Mouse (Mus musculus) hindbrain, embryonic 16.5 days (tissue): ENCODE data around the gene Fis1. TPM values are rescaled to one million over a fixed set of nuclear protein-coding genes. Genes with fewer than 3 reads are reported as not detected.

ENCODE experiments used
- ATAC-seq: fragments of 200-750 bp; cut with Nextera tagmentation; 2 replicates; pipeline ENCODE4 v1.8.0; 2017; ENCODE audit warnings: moderate TSS enrichment, moderate library complexity
- H3K27ac ChIP-seq: fragments of 300-500 bp; sonication (generic); 2 replicates; pipeline ENCODE4 v1.5.1; 2014; ENCODE audit warnings: low read depth, mild to moderate bottlenecking, control low read depth, low read length, moderate library complexity
- H3K27me3 ChIP-seq: fragments of 300-500 bp; sonication (generic); replicated peaks from 2 replicates; pipeline ENCODE4 v1.6.1; 2014; ENCODE audit warnings: low read length; ENCODE audit not compliant: control insufficient read depth, insufficient read depth
- H3K36me3 ChIP-seq: fragments of 300-500 bp; sonication (generic); 2 replicates; pipeline ENCODE4 v1.6.1; 2014; ENCODE audit warnings: mild to moderate bottlenecking, low read length, moderate library complexity, mixed read lengths; ENCODE audit not compliant: control insufficient read depth, insufficient read depth
- H3K4me1 ChIP-seq: fragments of 300-500 bp; sonication (generic); 2 replicates; pipeline ENCODE4 v1.6.1; 2014; ENCODE audit warnings: low read depth, low read length; ENCODE audit not compliant: control insufficient read depth, insufficient read depth
- H3K4me2 ChIP-seq: fragments of 300-500 bp; sonication (generic); 2 replicates; pipeline ENCODE4 v1.6.1; 2014; ENCODE audit warnings: mild to moderate bottlenecking, low read length, control low read depth, moderate library complexity
- H3K4me3 ChIP-seq: fragments of 300-500 bp; sonication (generic); 2 replicates; pipeline ENCODE4 v1.5.1; 2014; ENCODE audit warnings: mild to moderate bottlenecking, low read length, control low read depth, moderate library complexity
- H3K9ac ChIP-seq: fragments of 300-500 bp; sonication (generic); 2 replicates; pipeline ENCODE4 v1.6.1; 2014; ENCODE audit warnings: low read depth, mild to moderate bottlenecking, control low read depth, low read length, moderate library complexity
- H3K9me3 ChIP-seq: fragments of 300-500 bp; sonication (generic); 2 replicates; pipeline ENCODE4 v1.6.1; 2014; ENCODE audit warnings: mild to moderate bottlenecking, low read length, moderate library complexity; ENCODE audit not compliant: control insufficient read depth
- WGBS: fragments of 180-500 bp; shearing (Covaris S2); extraction: QIAGEN DNeasy Blood & Tissue Kit; methylation state at CpG from one replicate; pipeline ENCODE4 v1.1.7; 2014; 5-methylcytosine and 5-hydroxymethylcytosine counted together
- microRNA counts: library from miRNA; unstranded; fragments of <30 nt; microRNA quantifications from one replicate; lab custom pipeline; 2016
- microRNA-seq: library from miRNA; unstranded; fragments of <30 nt; microRNA quantifications from one replicate; pipeline ENCODE4, GENCODE M21; 2017
- polyA plus RNA-seq: library from polyadenylated mRNA; unstranded; fragments of >200 nt; fragmentation: Nextera tagmentation; extraction: Ambion mirVana; gene quantifications from 2 replicates; pipeline ENCODE4 v1.2.1, GENCODE M21; 2015

Fis1 gene
- polyA plus RNA-seq, 1 experiment from 2014 or later = 382 TPM

DNA sequence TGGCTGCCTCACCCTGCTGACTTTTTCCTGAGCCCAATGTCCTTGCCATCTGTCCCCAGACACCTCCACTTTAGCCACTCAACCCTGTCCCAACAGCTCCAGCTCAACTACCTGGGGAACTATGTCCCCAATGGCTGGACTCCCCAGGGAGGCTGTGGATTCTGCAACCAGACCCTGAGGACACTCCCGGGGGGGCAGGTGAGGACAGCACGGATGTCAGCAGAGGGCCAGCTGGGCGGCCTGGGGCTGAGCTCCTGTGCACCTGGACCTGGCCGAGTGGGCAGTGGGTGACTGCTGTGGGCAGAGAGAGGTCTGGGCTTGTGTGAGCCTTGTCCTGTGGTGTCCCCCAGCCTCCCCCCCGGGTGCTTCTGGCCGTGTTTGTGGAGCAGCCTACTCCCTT, 36.7 kb downstream of the Fis1 start:
- Histone ChIP-seq H3K9me3 (no peaks in the 10 kb centered on the region), H3K27me3 (no peaks in the 10 kb centered on the region), H3K4me1 (peaks cover 15% of the 10 kb centered on the region), H3K9ac (no peak overlapping the region), H3K4me3 (no peak overlapping the region), H3K36me3 (peaks cover 50% of the 10 kb centered on the region), H3K4me2 (no peak overlapping the region), H3K27ac (no peak overlapping the region)
- no peak for ATAC-seq
- 97% methylated on average over 6 of the region's 6 CpGs for WGBS

DNA sequence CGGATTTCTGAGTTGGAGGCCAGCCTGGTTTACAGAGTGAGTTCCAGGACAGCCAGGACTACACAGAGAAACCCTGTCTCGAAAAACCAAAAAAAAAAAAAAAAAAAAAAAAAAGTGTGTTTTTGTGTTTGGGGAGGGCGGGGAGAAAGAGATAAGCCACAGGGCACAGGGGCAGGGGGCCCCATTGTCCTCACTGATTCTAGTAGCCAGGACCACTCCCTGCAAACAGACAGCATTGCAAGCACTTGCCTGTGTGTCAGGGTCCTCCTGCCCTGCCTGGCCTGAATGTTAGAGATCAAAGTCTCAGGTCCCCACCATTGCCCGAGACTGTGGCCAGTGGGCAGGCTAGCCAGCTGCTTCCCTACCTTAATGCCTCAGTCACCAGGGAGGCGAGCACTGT, 46.4 kb downstream of the Fis1 start:
- Histone ChIP-seq H3K4me1 (no peaks in the 10 kb centered on the region), H3K36me3 (peaks cover 15% of the 10 kb centered on the region), H3K4me2 (no peak overlapping the region), H3K4me3 (no peak overlapping the region), H3K27me3 (no peaks in the 10 kb centered on the region), H3K27ac (no peak overlapping the region), H3K9ac (no peak overlapping the region), H3K9me3 (no peaks in the 10 kb centered on the region)
- WGBS = 92% methylated on average over 4 of the region's 5 CpGs
- ATAC-seq = no peak

DNA sequence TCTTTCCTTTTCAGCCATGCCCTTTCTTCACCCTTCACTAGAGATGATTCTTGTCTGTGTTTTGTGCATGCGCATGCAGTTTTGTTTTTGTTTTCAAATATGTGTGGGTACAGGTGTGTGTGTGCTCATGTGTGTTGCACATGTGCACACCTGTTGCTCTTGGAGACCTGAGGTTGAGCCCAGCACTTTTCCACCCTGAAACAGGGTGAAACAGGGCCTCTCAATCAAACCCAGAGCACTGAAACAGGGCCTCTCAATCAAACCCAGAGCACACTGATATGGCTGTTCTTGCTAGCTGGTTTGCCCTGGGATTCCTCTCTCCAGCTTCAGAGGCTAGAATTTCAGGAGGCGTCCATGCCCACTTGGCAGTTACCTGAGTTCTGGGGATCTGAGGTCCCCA, 47.5 kb downstream of the Fis1 start:
- 91% methylated on average over 2 of the region's 2 CpGs for WGBS
- no peaks in the 10 kb centered on the region for H3K9me3 ChIP-seq
- H3K36me3 ChIP-seq = peaks cover 6% of the 10 kb centered on the region; the same call in 1 of the 2 replicates
- no peak overlapping the region for H3K9ac ChIP-seq
- no peak overlapping the region for H3K4me2 ChIP-seq
- no peaks in the 10 kb centered on the region for H3K4me1 ChIP-seq
- no peak overlapping the region for H3K4me3 ChIP-seq
- H3K27ac ChIP-seq = no peak overlapping the region
- ATAC-seq = no peak
- no peaks in the 10 kb centered on the region for H3K27me3 ChIP-seq

DNA sequence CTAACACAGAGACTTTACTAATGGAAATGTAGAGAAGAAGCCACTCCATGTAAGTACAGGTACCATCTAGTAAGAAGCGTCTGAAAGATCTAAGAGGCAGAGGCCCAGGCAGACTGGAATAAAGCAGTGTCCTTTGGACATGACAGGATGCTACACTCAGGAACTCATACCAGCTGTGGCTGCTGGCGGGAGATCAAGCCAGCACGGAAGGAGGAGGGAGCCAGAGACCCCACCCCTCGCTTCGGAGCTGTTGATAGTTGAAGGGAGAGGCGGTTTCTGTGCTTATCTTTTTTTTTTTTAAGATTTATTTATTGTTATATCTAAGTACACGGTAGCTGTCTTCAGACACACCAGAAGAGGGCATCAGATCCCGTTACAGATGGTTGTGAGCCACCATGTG, 54.2 kb downstream of the Fis1 start:
- no peak for ATAC-seq
- H3K36me3 ChIP-seq = no peaks in the 10 kb centered on the region
- H3K4me2 ChIP-seq = no peak overlapping the region
- H3K9me3 ChIP-seq = no peaks in the 10 kb centered on the region
- no peak overlapping the region for H3K27ac ChIP-seq
- H3K4me1 ChIP-seq = no peaks in the 10 kb centered on the region
- no peak overlapping the region for H3K4me3 ChIP-seq
- H3K9ac ChIP-seq = no peak overlapping the region
- 64% methylated on average over 8 of the region's 8 CpGs for WGBS
- no peaks in the 10 kb centered on the region for H3K27me3 ChIP-seq

DNA sequence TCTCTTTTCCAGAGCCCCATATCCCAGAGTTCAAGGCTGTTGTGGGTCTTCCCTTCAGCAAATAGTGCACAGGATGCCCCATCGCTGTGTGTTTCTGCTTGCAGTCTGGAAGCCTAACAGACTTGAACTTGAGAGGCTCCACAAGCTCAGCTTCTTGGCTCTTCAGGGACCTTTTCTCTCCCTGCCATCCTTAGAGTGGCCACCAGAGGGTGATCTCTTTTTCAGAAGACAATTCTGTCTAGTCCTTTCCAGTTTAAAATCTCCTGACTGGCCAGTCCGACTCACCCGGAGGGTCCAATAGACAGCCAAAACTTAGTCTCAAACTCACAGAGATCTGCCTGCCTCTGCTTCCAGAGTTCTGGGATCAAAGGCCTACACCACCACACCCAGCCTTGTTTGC, 56.9 kb downstream of the Fis1 start:
- H3K27me3 ChIP-seq = no peaks in the 10 kb centered on the region
- no peak overlapping the region for H3K9ac ChIP-seq
- no peak overlapping the region for H3K27ac ChIP-seq
- 24% methylated on average over 3 of the region's 3 CpGs for WGBS
- H3K9me3 ChIP-seq = no peaks in the 10 kb centered on the region
- H3K36me3 ChIP-seq = no peaks in the 10 kb centered on the region
- no peak overlapping the region for H3K4me3 ChIP-seq
- ATAC-seq = no peak
- H3K4me2 ChIP-seq = no peak overlapping the region
- H3K4me1 ChIP-seq = no peaks in the 10 kb centered on the region

DNA sequence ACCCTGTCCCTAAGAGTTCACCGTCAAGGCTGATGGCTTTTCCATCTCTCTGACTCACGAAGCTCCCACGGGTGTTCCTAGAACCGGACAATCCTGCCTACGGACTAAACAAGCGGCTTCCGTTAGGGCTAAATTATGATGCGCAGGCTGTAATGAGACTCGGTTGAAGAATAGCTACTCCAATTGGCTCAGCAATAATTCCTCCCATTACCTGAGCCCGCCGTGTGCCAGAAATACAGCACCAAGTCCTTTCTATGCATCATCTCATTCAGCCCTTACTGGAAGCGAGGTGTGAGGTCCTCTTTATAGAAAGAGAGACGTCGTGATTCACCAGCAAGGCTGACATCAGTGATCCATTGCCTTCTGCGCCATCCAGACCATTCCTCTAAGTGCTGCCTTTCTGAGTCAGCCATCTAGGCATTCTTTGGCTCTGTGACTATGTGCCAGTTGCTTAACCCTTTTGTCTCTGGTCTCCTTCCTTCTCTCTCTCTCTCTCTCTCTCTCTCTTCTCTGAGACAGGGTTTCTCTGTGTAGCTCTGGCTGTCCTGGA, 59.4 kb downstream of the Fis1 start:
- Histone ChIP-seq H3K27me3 (no peaks in the 10 kb centered on the region), H3K4me3 (no peak overlapping the region), H3K9me3 (no peaks in the 10 kb centered on the region), H3K27ac (no peak overlapping the region), H3K4me2 (no peak overlapping the region), H3K36me3 (no peaks in the 10 kb centered on the region), H3K9ac (no peak overlapping the region), H3K4me1 (no peaks in the 10 kb centered on the region)
- no peak for ATAC-seq
- 74% methylated on average over 15 of the region's 15 CpGs for WGBS

MicroRNAs within 50 kb of the gene (microRNA counts, 519-probe panel; counts per million panel counts)
- microRNA mmu-miR-702 (lab: Ali Mortazavi, UCI) = 786 counts per million, percentile 4 among the panel's probes with 10 or more counts

Small RNA genes within 50 kb of the gene (microRNA-seq; reads per million reads assigned to microRNA genes)
- gene Mir702 = 50.8 reads per million, percentile 41 among the genes with 10 or more reads in this experiment

Other genes with a start within 250 kb of the Fis1 start
- 35.9 and 39.1 TPM in 2 replicates for gene Col26a1, start 70.1 kb upstream of the Fis1 start, polyA plus RNA-seq
- 136 and 142 TPM in 2 replicates for gene Ift22, start 45.1 kb upstream of the Fis1 start, polyA plus RNA-seq
- gene Cldn15, start 13.3 kb downstream of the Fis1 start, polyA plus RNA-seq = 0.16 and 0.30 TPM in 2 replicates
- 36.3 and 39.7 TPM in 2 replicates for gene Plod3, start 33.7 kb downstream of the Fis1 start, polyA plus RNA-seq
- gene Znhit1, start 34.7 kb downstream of the Fis1 start, polyA plus RNA-seq = 144 and 156 TPM in 2 replicates
- gene Vgf, start 73.1 kb downstream of the Fis1 start, polyA plus RNA-seq = 14.1 and 17.0 TPM in 2 replicates
- 242 and 260 TPM in 2 replicates for gene Ap1s1, start 92.9 kb downstream of the Fis1 start, polyA plus RNA-seq
- 0.14 TPM in 1 of 2 replicates, not detected in the other for gene Serpine1, start 119.0 kb downstream of the Fis1 start, polyA plus RNA-seq
- gene Trim56, start 162.9 kb downstream of the Fis1 start, polyA plus RNA-seq = 1.8 and 2.3 TPM in 2 replicates
- not detected in 2 replicates for gene Muc3, start 196.0 kb downstream of the Fis1 start, polyA plus RNA-seq